In the genomic region with DNA sequence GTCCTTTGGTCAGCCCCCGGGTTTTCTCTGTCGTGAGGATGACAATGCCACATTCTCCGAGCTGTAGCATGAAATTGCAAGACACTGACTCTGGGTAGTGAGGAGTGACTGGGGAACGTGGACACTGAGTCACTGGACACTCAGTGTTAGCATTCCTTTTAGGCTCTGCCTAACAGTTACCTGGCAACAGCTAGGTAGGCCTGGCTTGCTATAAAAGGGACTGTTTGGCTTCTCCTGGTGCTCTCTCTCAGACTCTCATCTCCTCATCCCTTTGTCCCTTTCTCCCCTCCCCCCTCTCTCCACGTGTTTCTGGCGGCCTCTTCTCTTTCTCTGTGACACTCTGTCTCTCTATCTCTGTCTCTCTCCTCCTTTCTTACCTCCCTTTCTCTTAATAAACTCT, we compare ENCODE assay signal across 10 mouse cellular contexts. TPM values are rescaled to one million over a fixed set of nuclear protein-coding genes. Genes with fewer than 3 reads are reported as not detected.
DNase-seq lines count a peak whose midpoint lies in the region; ATAC-seq and TF ChIP-seq lines count a peak whose summit lies in the region.
"Had no signal": no experiment of that assay in that cellular context is flagged by ENCODE, and none has a peak within 500 bp of the region (broad histone marks: within the 10 kb centered on the region; RNA-seq: fewer than 3 reads in every experiment).

No protein-coding gene starts in this region.

- no peaks in the 10 kb centered on the region for H3K36me3 ChIP-seq in embryonic facial prominence, embryonic 15.5 days
- H3K36me3 ChIP-seq in intestine, embryonic 16.5 days (ENCODE audit: control insufficient read depth, insufficient read depth, low read length), result no peaks in the 10 kb centered on the region
- no peaks in the 10 kb centered on the region for H3K36me3 ChIP-seq in neural tube, embryonic 14.5 days (ENCODE audit: control insufficient read depth, insufficient read depth, low read length)

- 0 out of 2 replicates have a peak, but pooled peaks cover 4% of the 10 kb centered on the region for H3K27me3 ChIP-seq in embryonic facial prominence, embryonic 15.5 days
- H3K27me3 ChIP-seq in intestine, embryonic 16.5 days (replicated peaks; ENCODE audit: control insufficient read depth, insufficient read depth, low read length), result no peaks in the 10 kb centered on the region
- H3K27me3 ChIP-seq in neural tube, embryonic 14.5 days (ENCODE audit: control insufficient read depth, insufficient read depth, low read length), result no peaks in the 10 kb centered on the region

- peak overlapping the region; percentile 33; the same call in 1 of the 2 replicates for H3K9ac ChIP-seq in embryonic facial prominence, embryonic 15.5 days
- peak overlapping the region; percentile 64 for H3K9ac ChIP-seq in intestine, embryonic 16.5 days (ENCODE audit: low read depth, low read length)
- peak overlapping the region; percentile 68 for H3K9ac ChIP-seq in neural tube, embryonic 14.5 days (replicated peaks; ENCODE audit: low read depth, low read length)

- TF ChIP-seq CTCF in left cerebral cortex, adult 2 months (IDR thresholded peaks at IDR 0.05), result no peak

- no peak for DNase-seq in left cerebral cortex, adult 2 months (ENCODE audit: extremely low spot score in 1 of 2, low spot score in 2 of 2)
- no peak for DNase-seq in left cerebral cortex, adult 11 months (ENCODE audit: low spot score)
- no peak for DNase-seq in right cerebral cortex, postnatal 4 days
- DNase-seq: cerebellum, adult 11 months had no signal

- peak overlapping the region; percentile 73 for H3K27ac ChIP-seq in left cerebral cortex, adult 2 months
- H3K27ac ChIP-seq in embryonic facial prominence, embryonic 15.5 days (replicated peaks), result no peak overlapping the region
- H3K27ac ChIP-seq in intestine, embryonic 16.5 days (ENCODE audit: low read length), result peak overlapping the region; percentile 70
- H3K27ac ChIP-seq in neural tube, embryonic 14.5 days (ENCODE audit: low read depth, low read length), result peak overlapping the region; percentile 80

- WGBS in embryonic facial prominence, embryonic 15.5 days, result 16% methylated on average over 6 of the region's 6 CpGs
- WGBS in intestine, embryonic 16.5 days, result 12% methylated on average over 6 of the region's 6 CpGs
- WGBS in neural tube, embryonic 14.5 days, result 4% methylated on average over 6 of the region's 6 CpGs

- peaks cover 28% of the 10 kb centered on the region for H3K4me1 ChIP-seq in embryonic facial prominence, embryonic 15.5 days
- peaks cover 32% of the 10 kb centered on the region for H3K4me1 ChIP-seq in intestine, embryonic 16.5 days (ENCODE audit: control insufficient read depth, insufficient read depth, low read length)
- peaks cover 17% of the 10 kb centered on the region for H3K4me1 ChIP-seq in neural tube, embryonic 14.5 days (ENCODE audit: control insufficient read depth, insufficient read depth, low read length)

- H3K4me3 ChIP-seq in left cerebral cortex, adult 2 months, result peak overlapping the region; percentile 33
- peak overlapping the region; percentile 44 for H3K4me3 ChIP-seq in embryonic facial prominence, embryonic 15.5 days (replicated peaks)
- H3K4me3 ChIP-seq in intestine, embryonic 16.5 days (ENCODE audit: low read length), result peak overlapping the region; percentile 46
- peak overlapping the region; percentile 34 for H3K4me3 ChIP-seq in neural tube, embryonic 14.5 days (ENCODE audit: low read depth, low read length)

- H3K9me3 ChIP-seq in embryonic facial prominence, embryonic 15.5 days (replicated peaks), result no peaks in the 10 kb centered on the region
- no peaks in the 10 kb centered on the region for H3K9me3 ChIP-seq in intestine, embryonic 16.5 days (ENCODE audit: control insufficient read depth, low read length)
- H3K9me3 ChIP-seq in neural tube, embryonic 14.5 days (ENCODE audit: control insufficient read depth, low read length), result no peaks in the 10 kb centered on the region

- peak overlapping the region; percentile 63 for H3K4me2 ChIP-seq in embryonic facial prominence, embryonic 15.5 days (replicated peaks)
- peak overlapping the region; percentile 80 for H3K4me2 ChIP-seq in intestine, embryonic 16.5 days (ENCODE audit: low read depth, low read length)
- peak overlapping the region; percentile 71 for H3K4me2 ChIP-seq in neural tube, embryonic 14.5 days (ENCODE audit: low read depth, low read length)

- no peak for ATAC-seq in embryonic facial prominence, embryonic 15.5 days (ENCODE audit: insufficient number of reproducible peaks, low FRiP score, low TSS enrichment, low read depth)
- ATAC-seq in intestine, embryonic 16.5 days, result peak; percentile 23; the same call in 1 of the 2 replicates
- peak; percentile 44 for ATAC-seq in neural tube, embryonic 14.5 days (ENCODE audit: low read depth)
- no peak for ATAC-seq in activated CD4-positive, CD25-positive, alpha-beta regulatory T cell, adult 4 months
- ATAC-seq in monocyte, adult 5-6 weeks (replicated peaks; ENCODE audit: insufficient number of reproducible peaks, low FRiP score, low TSS enrichment, poor library complexity, severe bottlenecking), result no peak

- intact Hi-C loops in left cerebral cortex, adult 2 months (cut with DNase I), result no loop called here

RNA-seq across cellular contexts. Expression of a gene that starts 3.8 kb away (rescaled TPM):
- total RNA-seq in left cerebral cortex, adult 2 months (2021), result not detected
- polyA plus RNA-seq in embryonic facial prominence, embryonic 15.5 days (2015; fragmentation: Nextera tagmentation; extraction: Ambion mirVana), result 1.4 and 2.4 TPM in 2 replicates
- polyA plus RNA-seq in intestine, embryonic 16.5 days (2015; fragmentation: Nextera tagmentation; extraction: Ambion mirVana), result 75.3 and 88.3 TPM in 2 replicates
- polyA plus RNA-seq in neural tube, embryonic 14.5 days (2014; fragmentation: Nextera tagmentation; extraction: Ambion mirVana), result not detected in 2 replicates
- polyA plus RNA-seq in activated CD4-positive, CD25-positive, alpha-beta regulatory T cell, adult 4 months (2017; shearing (Covaris generic)), result not detected
- total RNA-seq in monocyte, adult 5-6 weeks (2017), result not detected in 3 replicates
- total RNA-seq: MEL had no signal

RNA-seq across cellular contexts. Expression of a gene that starts 24.3 kb away (rescaled TPM):
- total RNA-seq in left cerebral cortex, adult 2 months (2021), result 10 to 100 TPM; 18.7 to 20.7 TPM
- polyA plus RNA-seq in embryonic facial prominence, embryonic 15.5 days (2015; fragmentation: Nextera tagmentation; extraction: Ambion mirVana), result 106 and 125 TPM in 2 replicates
- 119 and 141 TPM in 2 replicates for polyA plus RNA-seq in intestine, embryonic 16.5 days (2015; fragmentation: Nextera tagmentation; extraction: Ambion mirVana)
- 48.2 and 48.6 TPM in 2 replicates for polyA plus RNA-seq in neural tube, embryonic 14.5 days (2014; fragmentation: Nextera tagmentation; extraction: Ambion mirVana)
- 10 to 100 TPM; 20.6 to 26.9 TPM for polyA plus RNA-seq in activated CD4-positive, CD25-positive, alpha-beta regulatory T cell, adult 4 months (2017; shearing (Covaris generic))
- total RNA-seq in monocyte, adult 5-6 weeks (2017), result 7.0 to 17.2 TPM (median 15.4 TPM) in 3 replicates

RNA-seq across cellular contexts. Expression of a gene that starts 40.6 kb away (rescaled TPM):
- 10 to 100 TPM; 16.5 to 22.8 TPM for total RNA-seq in left cerebral cortex, adult 2 months (2021)
- 61.3 and 66.9 TPM in 2 replicates for polyA plus RNA-seq in embryonic facial prominence, embryonic 15.5 days (2015; fragmentation: Nextera tagmentation; extraction: Ambion mirVana)
- 38.4 and 39.7 TPM in 2 replicates for polyA plus RNA-seq in intestine, embryonic 16.5 days (2015; fragmentation: Nextera tagmentation; extraction: Ambion mirVana)
- polyA plus RNA-seq in neural tube, embryonic 14.5 days (2014; fragmentation: Nextera tagmentation; extraction: Ambion mirVana), result 1.7 and 27.4 TPM in 2 replicates
- under 1 TPM in 1 of 2 experiments, not detected in 1; 0.56 TPM for polyA plus RNA-seq in activated CD4-positive, CD25-positive, alpha-beta regulatory T cell, adult 4 months (2017; shearing (Covaris generic))
- total RNA-seq in monocyte, adult 5-6 weeks (2017), result not detected in 3 replicates
- total RNA-seq: MEL had no signal

RNA-seq across cellular contexts. Expression of a gene that starts 47.5 kb away (rescaled TPM):
- 1 to 10 TPM; 1.7 to 2.4 TPM for total RNA-seq in left cerebral cortex, adult 2 months (2021)
- 2.4 and 3.5 TPM in 2 replicates for polyA plus RNA-seq in embryonic facial prominence, embryonic 15.5 days (2015; fragmentation: Nextera tagmentation; extraction: Ambion mirVana)
- 2.4 and 2.9 TPM in 2 replicates for polyA plus RNA-seq in intestine, embryonic 16.5 days (2015; fragmentation: Nextera tagmentation; extraction: Ambion mirVana)
- 1.7 and 3.5 TPM in 2 replicates for polyA plus RNA-seq in neural tube, embryonic 14.5 days (2014; fragmentation: Nextera tagmentation; extraction: Ambion mirVana)
- not detected for polyA plus RNA-seq in activated CD4-positive, CD25-positive, alpha-beta regulatory T cell, adult 4 months (2017; shearing (Covaris generic))
- not detected in 3 replicates for total RNA-seq in monocyte, adult 5-6 weeks (2017)
- total RNA-seq: MEL had no signal

RNA-seq across cellular contexts. Expression of a gene that starts 53.1 kb away (rescaled TPM):
- 10 to 100 TPM; 75.8 to 79.8 TPM for total RNA-seq in left cerebral cortex, adult 2 months (2021)
- 64.4 and 66.7 TPM in 2 replicates for polyA plus RNA-seq in embryonic facial prominence, embryonic 15.5 days (2015; fragmentation: Nextera tagmentation; extraction: Ambion mirVana)
- polyA plus RNA-seq in intestine, embryonic 16.5 days (2015; fragmentation: Nextera tagmentation; extraction: Ambion mirVana), result 57.7 and 58.6 TPM in 2 replicates
- 39.1 and 40.9 TPM in 2 replicates for polyA plus RNA-seq in neural tube, embryonic 14.5 days (2014; fragmentation: Nextera tagmentation; extraction: Ambion mirVana)
- polyA plus RNA-seq in activated CD4-positive, CD25-positive, alpha-beta regulatory T cell, adult 4 months (2017; shearing (Covaris generic)), result 10 to 100 TPM; 25.6 to 26.7 TPM
- 45.7 to 57.4 TPM (median 56.8 TPM) in 3 replicates for total RNA-seq in monocyte, adult 5-6 weeks (2017)

Comparison
In these comparisons a context has a peak if more than half of its experiments do, and no peak if none do; other contexts are left out.
1. ATAC-seq: peak in intestine, embryonic 16.5 days (single experiment) and neural tube, embryonic 14.5 days (single experiment); none in embryonic facial prominence, embryonic 15.5 days (single experiment), activated CD4-positive, CD25-positive, alpha-beta regulatory T cell, adult 4 months (single experiment) and monocyte, adult 5-6 weeks (single experiment).
2. RNA of a gene that starts 3.8 kb away (polyA plus RNA-seq): 75.3 to 88.3 TPM in intestine, embryonic 16.5 days; 1.4 to 2.4 TPM in embryonic facial prominence, embryonic 15.5 days, not detected in neural tube, embryonic 14.5 days and not detected in activated CD4-positive, CD25-positive, alpha-beta regulatory T cell, adult 4 months; every median in the first group is over 10 times any median in the second.
3. Peak in every context shown above with its lines, with median percentiles within 50 percentile points of each other: H3K4me3 ChIP-seq, H3K4me2 ChIP-seq and H3K9ac ChIP-seq.